Mouse (Mus musculus) CH12.LX (cell line): ENCODE data around the gene Gltpd2. TPM values are rescaled to one million over a fixed set of nuclear protein-coding genes. Genes with fewer than 3 reads are reported as not detected.

ENCODE experiments used
- DNase-seq: peaks from one replicate; pipeline ENCODE4 v3.0.0-alpha.2; 2013; ENCODE audit errors: extremely low read depth
- H3K27ac ChIP-seq: 2 replicates; pipeline ENCODE4 v1.5.1; 2012; ENCODE audit warnings: low read depth, mild to moderate bottlenecking, control low read depth, moderate library complexity; ENCODE audit not compliant: insufficient read depth
- H3K27me3 ChIP-seq: replicated peaks from 2 replicates; pipeline ENCODE3; 2012; ENCODE audit warnings: inconsistent platforms
- H3K36me3 ChIP-seq, 2 experiments: replicated peaks in 1 of 2; 2 replicates each; pipeline versions ENCODE3 to v1.6.1; 2012; ENCODE audit warnings: inconsistent platforms in 1 of 2, low read length in 1 of 2, mild to moderate bottlenecking in 1 of 2, mixed read lengths in 1 of 2, moderate library complexity in 1 of 2; ENCODE audit not compliant: control insufficient read depth in 1 of 2, insufficient read depth in 1 of 2
- H3K4me1 ChIP-seq, 2 experiments: 2 replicates each; pipeline ENCODE4 v1.6.1; 2012; ENCODE audit warnings: inconsistent platforms in 1 of 2, moderate library complexity in 1 of 2; ENCODE audit not compliant: insufficient read depth in 2 of 2, control insufficient read depth in 1 of 2
- H3K4me2 ChIP-seq: 2 replicates; pipeline ENCODE4 v1.6.1; 2012; ENCODE audit warnings: low read depth, mild to moderate bottlenecking, control low read depth; ENCODE audit not compliant: poor library complexity, insufficient read depth, severe bottlenecking
- H3K4me3 ChIP-seq, 3 experiments: fragments of 150-350 bp in 1 of 3; sonication (generic) in 1 of 3; replicated peaks in 1 of 3; 2 replicates each; pipeline versions ENCODE3 to v1.5.1; 2011 to 2012; ENCODE audit warnings: low read depth in 2 of 3, low read length in 2 of 3, mild to moderate bottlenecking in 2 of 3, moderate library complexity in 2 of 3, control low read depth in 1 of 3, improper control_type of control experiment in 1 of 3, inconsistent platforms in 1 of 3, mixed read lengths in 1 of 3; ENCODE audit not compliant: poor library complexity in 1 of 3
- H3K79me2 ChIP-seq: replicated peaks from 2 replicates; pipeline ENCODE4 v1.6.1; 2012; ENCODE audit warnings: mild to moderate bottlenecking, moderate library complexity; ENCODE audit not compliant: control insufficient read depth, poor library complexity, insufficient read depth, severe bottlenecking; ENCODE audit errors: extremely low read depth
- H3K9ac ChIP-seq: 2 replicates; pipeline ENCODE4 v1.6.1; 2012; ENCODE audit warnings: low read depth, mild to moderate bottlenecking, control low read depth, moderate library complexity; ENCODE audit not compliant: insufficient read depth
- H3K9me3 ChIP-seq: replicated peaks from 2 replicates; pipeline ENCODE3; 2012; ENCODE audit warnings: low read length, inconsistent platforms, mixed read lengths
- ELF1 ChIP-seq: IDR thresholded peaks from 2 replicates; pipeline ENCODE4 v1.6.1; 2014; ENCODE audit warnings: low read depth, mild to moderate bottlenecking, inconsistent platforms, low read length, improper control_type of control experiment
- JUND ChIP-seq: conservative IDR thresholded peaks from 2 replicates; pipeline ENCODE4 v1.6.1; 2011; ENCODE audit warnings: low read depth, low read length, improper control_type of control experiment
- MAFK ChIP-seq: IDR thresholded peaks from 2 replicates; pipeline ENCODE4 v1.6.1; 2011; ENCODE audit warnings: low read length, improper control_type of control experiment; ENCODE audit not compliant: insufficient replicate concordance
- NRF1 ChIP-seq: IDR thresholded peaks from 2 replicates; pipeline ENCODE4 v1.6.1; 2014; ENCODE audit warnings: low read depth, mild to moderate bottlenecking, inconsistent platforms, low read length, improper control_type of control experiment, moderate library complexity
- RCOR1 ChIP-seq: conservative IDR thresholded peaks from 2 replicates; pipeline ENCODE4 v1.6.1; 2012; ENCODE audit warnings: low read depth, mild to moderate bottlenecking, inconsistent platforms, low read length, improper control_type of control experiment
- SMC3 ChIP-seq: IDR thresholded peaks from 2 replicates; pipeline ENCODE4 v1.6.1; 2011; ENCODE audit warnings: low read depth, low read length, improper control_type of control experiment
- TCF12 ChIP-seq: IDR thresholded peaks from 2 replicates; pipeline ENCODE4 v1.6.1; 2014; ENCODE audit warnings: low read depth, mild to moderate bottlenecking, inconsistent platforms, low read length, improper control_type of control experiment
- USF1 ChIP-seq: IDR thresholded peaks from 2 replicates; pipeline ENCODE4 v1.6.1; 2014; ENCODE audit warnings: low read depth, mild to moderate bottlenecking, inconsistent platforms, low read length, improper control_type of control experiment
- USF2 ChIP-seq: conservative IDR thresholded peaks from 2 replicates; pipeline ENCODE4 v1.6.1; 2011; ENCODE audit warnings: low read depth, low read length, improper control_type of control experiment
- ZC3H11A ChIP-seq: IDR thresholded peaks from 2 replicates; pipeline ENCODE4 v1.6.1; 2012; ENCODE audit warnings: low read depth, mild to moderate bottlenecking, inconsistent platforms, low read length, improper control_type of control experiment
- ZMIZ1 ChIP-seq: IDR thresholded peaks from 2 replicates; pipeline ENCODE4 v1.6.1; 2012; ENCODE audit warnings: low read depth, mild to moderate bottlenecking, inconsistent platforms, low read length, improper control_type of control experiment
- dilution Hi-C: fragments of 300-500 bp; cut with MboI; formaldehyde crosslinking; loops from 2 replicates; pipeline ENCODE4 v1.14.3; 2020; ENCODE audit warnings: low sequenced_read_pairs; ENCODE audit not compliant: extremely low pct_unique_long_range_greater_than_20kb, extremely low pct_ligation_motif_present
- in situ Hi-C: fragments of 300-500 bp; cut with MboI; formaldehyde crosslinking; loops from 3 replicates; pipeline ENCODE4 v1.14.3; 2019; ENCODE audit warnings: low sequenced_read_pairs, low pct_ligation_motif_present, low pct_unique_long_range_greater_than_20kb, mixed read lengths
- polyA plus RNA-seq: library from polyadenylated mRNA; unstranded; fragments of >175 nt; gene quantifications from 2 replicates; pipeline ENCODE4 v1.2.1, GENCODE M21; 2012; ENCODE audit warnings: low read depth; ENCODE audit not compliant: insufficient read length
- total RNA-seq, 2 experiments: library from RNA; depleted of rRNA; stranded (reverse); fragments of 300-350 nt in 1 of 2; fragments of >200 nt in 1 of 2; gene quantifications; 2 replicates each; pipeline ENCODE4 v1.2.3; 2012 to 2014

Gene Gltpd2
- total and polyA plus RNA-seq, 3 experiments = 0.19 TPM; not detected in 2

- TF ChIP-seq RCOR1 (no peak), NRF1 (no peak), ZC3H11A (no peak), USF1 (no peak), ELF1 (no peak), MAFK (no peak), JUND (no peak)
- TF ChIP-seq, all 38 proteins: peak for 4
Measured at GRCm38 (mm10) chr11:70499566-70500475, 19.2 kb upstream of the Gltpd2 start (continued).

GRCm38 (mm10) chr11:70500476-70500812, 18.6 kb upstream of the Gltpd2 start:
- H3K4me2 ChIP-seq = no peak overlapping the region
- dilution Hi-C loops (no loop called here), in situ Hi-C loops (loop anchor here (5.0 to 10.0 kb wide), 2 partner anchors 38 to 176 kb away; partner anchors contain the start of gene Alox12e)

GRCm38 (mm10) chr11:70502018-70502417, 17.0 kb upstream of the Gltpd2 start:
- peaks cover 5 to 26% of the 10 kb centered on the region in 2 experiments; a peak in 3 of 4 replicates for H3K4me1 ChIP-seq
- H3K9ac ChIP-seq = no peak overlapping the region
- dilution Hi-C loops = no loop called here
- TF ChIP-seq RCOR1 (no peak), SMC3 (no peak)
- TF ChIP-seq, all 38 proteins: peak for 0
- H3K27ac ChIP-seq = no peak overlapping the region
- H3K9me3 ChIP-seq = no peaks in the 10 kb centered on the region
- in situ Hi-C loops = loop anchor here (5.0 to 10.0 kb wide), 2 partner anchors 40 to 177 kb away; partner anchors contain the start of gene Alox12e
- no peaks in the 10 kb centered on the region for H3K79me2 ChIP-seq
- no peaks in the 10 kb centered on the region for H3K27me3 ChIP-seq
- H3K36me3 ChIP-seq = no peaks in the 10 kb centered on the region
- no peak overlapping the region for H3K4me2 ChIP-seq
- H3K4me3 ChIP-seq = no peak overlapping the region
- DNase-seq = no peak

More at GRCm38 (mm10) chr11:70500476-70500812, 18.6 kb upstream of the Gltpd2 start:
- Histone ChIP-seq H3K9me3 (no peaks in the 10 kb centered on the region), H3K27ac (no peak overlapping the region)
- DNase-seq = no peak
- TF ChIP-seq ZMIZ1 (no peak), SMC3 (no peak), USF2 (no peak), TCF12 (no peak)
- TF ChIP-seq, all 38 proteins: peak for 0
- Histone ChIP-seq H3K4me1 (peaks cover 5 to 11% of the 10 kb centered on the region in 2 experiments; a peak in 3 of 4 replicates), H3K4me3 (no peak overlapping the region), H3K27me3 (no peaks in the 10 kb centered on the region), H3K79me2 (no peaks in the 10 kb centered on the region), H3K9ac (no peak overlapping the region), H3K36me3 (no peaks in the 10 kb centered on the region)
